Mouse (Mus musculus) stomach, embryonic 14.5 days (tissue): ENCODE measurements around the gene Dcun1d4. TPM values are rescaled to one million over a fixed set of nuclear protein-coding genes. Genes with fewer than 3 reads are reported as not detected.
A peak's percentile ranks its signal among the peaks of the same experiment; 100 is the strongest.

ENCODE experiments used
- ATAC-seq: fragments of 200-750 bp; cut with Nextera tagmentation; 2 replicates; pipeline ENCODE4 v1.8.0; 2017; ENCODE audit warnings: low read depth, moderate TSS enrichment; ENCODE audit not compliant: insufficient number of reproducible peaks, insufficient read depth, low FRiP score
- H3K27ac ChIP-seq: fragments of 300-500 bp; sonication (generic); 2 replicates; pipeline ENCODE4 v1.5.1; 2014; ENCODE audit warnings: mild to moderate bottlenecking, low read length, moderate library complexity, mixed read lengths
- H3K27me3 ChIP-seq: fragments of 300-500 bp; sonication (generic); 2 replicates; pipeline ENCODE4 v1.6.1; 2014; ENCODE audit warnings: low read length, control low read depth, mixed read lengths; ENCODE audit not compliant: control insufficient read depth, insufficient read depth
- H3K36me3 ChIP-seq: fragments of 300-500 bp; sonication (generic); 2 replicates; pipeline ENCODE4 v1.6.1; 2014; ENCODE audit warnings: mild to moderate bottlenecking, control low read depth, low read length, moderate library complexity, mixed read lengths; ENCODE audit not compliant: control insufficient read depth, insufficient read depth
- H3K4me1 ChIP-seq: fragments of 300-500 bp; sonication (generic); 2 replicates; pipeline ENCODE4 v1.6.1; 2014; ENCODE audit warnings: low read length, control low read depth, mixed read lengths; ENCODE audit not compliant: control insufficient read depth, insufficient read depth
- H3K4me2 ChIP-seq: fragments of 300-500 bp; sonication (generic); replicated peaks from 2 replicates; pipeline ENCODE4 v1.6.1; 2014; ENCODE audit warnings: low read depth, low read length, control low read depth
- H3K4me3 ChIP-seq: fragments of 300-500 bp; sonication (generic); 2 replicates; pipeline ENCODE4 v1.5.1; 2014; ENCODE audit warnings: low read depth, low read length, control low read depth
- H3K9ac ChIP-seq: fragments of 300-500 bp; sonication (generic); replicated peaks from 2 replicates; pipeline ENCODE4 v1.6.1; 2014; ENCODE audit warnings: low read depth, mild to moderate bottlenecking, control low read depth, low read length, moderate library complexity, mixed read lengths
- H3K9me3 ChIP-seq: fragments of 300-500 bp; sonication (generic); 2 replicates; pipeline ENCODE4 v1.6.1; 2016; ENCODE audit warnings: low read depth, low read length, control low read depth; ENCODE audit not compliant: control insufficient read depth
- WGBS: fragments of 180-500 bp; shearing (Covaris S2); extraction: QIAGEN DNeasy Blood & Tissue Kit; methylation state at CpG from one replicate; pipeline ENCODE4 v1.1.7; 2014; 5-methylcytosine and 5-hydroxymethylcytosine counted together
- polyA plus RNA-seq: library from polyadenylated mRNA; unstranded; fragments of >200 nt; fragmentation: Nextera tagmentation; extraction: Ambion mirVana; gene quantifications from 2 replicates; pipeline ENCODE4 v1.2.1, GENCODE M21; 2014

The Dcun1d4 gene
- polyA plus RNA-seq, 1 experiment from 2014 or later = 33.3 TPM

GRCm38 (mm10) chr5:73512241-73512640, 31.4 kb downstream of the Dcun1d4 start:
- Histone ChIP-seq H3K9ac (no peak overlapping the region), H3K9me3 (no peaks in the 10 kb centered on the region), H3K27me3 (no peaks in the 10 kb centered on the region), H3K4me2 (no peak overlapping the region), H3K36me3 (peaks cover 3% of the 10 kb centered on the region), H3K4me3 (no peak overlapping the region), H3K4me1 (peaks cover 11% of the 10 kb centered on the region; the same call in 1 of the 2 replicates), H3K27ac (no peak overlapping the region)
- WGBS = 100% methylated on average over 1 of the region's 1 CpGs
- ATAC-seq = no peak

- Histone ChIP-seq H3K4me2 (no peak overlapping the region), H3K36me3 (peaks cover 3% of the 10 kb centered on the region), H3K4me3 (no peak overlapping the region), H3K27ac (no peak overlapping the region), H3K4me1 (peaks cover 11% of the 10 kb centered on the region; the same call in 1 of the 2 replicates), H3K9ac (no peak overlapping the region), H3K9me3 (no peaks in the 10 kb centered on the region), H3K27me3 (no peaks in the 10 kb centered on the region)
- WGBS = 87% methylated on average over 9 of the region's 9 CpGs
- no peak for ATAC-seq
These were observed 31.9 kb downstream of the Dcun1d4 start for GRCm38 (mm10) chr5:73512661-73513060.

- Histone ChIP-seq H3K36me3 (peaks cover 3% of the 10 kb centered on the region), H3K4me2 (no peak overlapping the region), H3K4me1 (0 out of 2 replicates have a peak, but pooled peaks cover 6% of the 10 kb centered on the region), H3K4me3 (no peak overlapping the region), H3K27me3 (no peaks in the 10 kb centered on the region), H3K9ac (no peak overlapping the region), H3K9me3 (no peaks in the 10 kb centered on the region), H3K27ac (no peak overlapping the region)
- 89% methylated on average over 2 of the region's 2 CpGs for WGBS
- no peak for ATAC-seq
These were observed 33.4 kb downstream of the Dcun1d4 start for GRCm38 (mm10) chr5:73514202-73514601.

GRCm38 (mm10) chr5:73517299-73517698, 36.5 kb downstream of the Dcun1d4 start:
- ATAC-seq = no peak
- H3K4me2 ChIP-seq = no peak overlapping the region
- WGBS = 90% methylated on average over 5 of the region's 5 CpGs

GRCm38 (mm10) chr5:73518424-73519211, 37.8 kb downstream of the Dcun1d4 start:
- ATAC-seq = no peak
- Histone ChIP-seq H3K27me3 (no peaks in the 10 kb centered on the region), H3K36me3 (peaks cover 10% of the 10 kb centered on the region), H3K9ac (no peak overlapping the region), H3K9me3 (no peaks in the 10 kb centered on the region), H3K27ac (no peak overlapping the region), H3K4me2 (no peak overlapping the region), H3K4me1 (no peaks in the 10 kb centered on the region), H3K4me3 (no peak overlapping the region)
- 86% methylated on average over 8 of the region's 8 CpGs for WGBS

More at GRCm38 (mm10) chr5:73517299-73517698, 36.5 kb downstream of the Dcun1d4 start:
- no peaks in the 10 kb centered on the region for H3K4me1 ChIP-seq
- H3K4me3 ChIP-seq = no peak overlapping the region
- peaks cover 10% of the 10 kb centered on the region for H3K36me3 ChIP-seq
- H3K9ac ChIP-seq = no peak overlapping the region
- no peaks in the 10 kb centered on the region for H3K9me3 ChIP-seq
- H3K27me3 ChIP-seq = no peaks in the 10 kb centered on the region
- H3K27ac ChIP-seq = no peak overlapping the region

- H3K9ac ChIP-seq = no peak overlapping the region
- ATAC-seq = no peak
- H3K4me3 ChIP-seq = no peak overlapping the region
- H3K27ac ChIP-seq = no peak overlapping the region
- H3K36me3 ChIP-seq = peaks cover 10% of the 10 kb centered on the region
- H3K4me2 ChIP-seq = no peak overlapping the region
- H3K4me1 ChIP-seq = 0 out of 2 replicates have a peak, but pooled peaks cover 3% of the 10 kb centered on the region
- 79% methylated on average over 4 of the region's 4 CpGs for WGBS
- no peaks in the 10 kb centered on the region for H3K9me3 ChIP-seq
- H3K27me3 ChIP-seq = no peaks in the 10 kb centered on the region
These were observed 40.0 kb downstream of the Dcun1d4 start for GRCm38 (mm10) chr5:73520787-73521186.

GRCm38 (mm10) chr5:73523227-73523626, 42.4 kb downstream of the Dcun1d4 start:
- 0 out of 2 replicates have a peak, but pooled peaks cover 3% of the 10 kb centered on the region for H3K4me1 ChIP-seq
- no peak for ATAC-seq
- no peaks in the 10 kb centered on the region for H3K9me3 ChIP-seq
- no peak overlapping the region for H3K4me2 ChIP-seq
- no peak overlapping the region for H3K9ac ChIP-seq
- H3K27me3 ChIP-seq = no peaks in the 10 kb centered on the region
- WGBS = 74% methylated on average over 10 of the region's 10 CpGs
- H3K36me3 ChIP-seq = peaks cover 16% of the 10 kb centered on the region
- no peak overlapping the region for H3K27ac ChIP-seq
- no peak overlapping the region for H3K4me3 ChIP-seq

- Histone ChIP-seq H3K27ac (peak overlapping the region; percentile 21; the same call in 1 of the 2 replicates), H3K9ac (no peak overlapping the region), H3K4me2 (no peak overlapping the region), H3K36me3 (peaks cover 16% of the 10 kb centered on the region), H3K4me1 (0 out of 2 replicates have a peak, but pooled peaks cover 3% of the 10 kb centered on the region), H3K4me3 (no peak overlapping the region), H3K27me3 (no peaks in the 10 kb centered on the region), H3K9me3 (no peaks in the 10 kb centered on the region)
- ATAC-seq = no peak
- 67% methylated on average over 4 of the region's 4 CpGs for WGBS
These were observed 43.6 kb downstream of the Dcun1d4 start for GRCm38 (mm10) chr5:73524300-73525000.
